Mouse (Mus musculus) limb, embryonic 15.5 days (tissue): ENCODE data around the gene Trappc6a. TPM values are rescaled to one million over a fixed set of nuclear protein-coding genes. Genes with fewer than 3 reads are reported as not detected.

Source experiments
- ATAC-seq: fragments of 200-750 bp; cut with Nextera tagmentation; 2 replicates; pipeline ENCODE4 v1.8.0; 2017; ENCODE audit warnings: low read depth, moderate TSS enrichment; ENCODE audit not compliant: insufficient number of reproducible peaks, low FRiP score, low TSS enrichment
- H3K27ac ChIP-seq: fragments of 300-500 bp; sonication (generic); 2 replicates; pipeline ENCODE4 v1.5.1; 2015; ENCODE audit warnings: moderate library complexity, mild to moderate bottlenecking, inconsistent platforms
- H3K27me3 ChIP-seq: fragments of 300-500 bp; sonication (generic); 2 replicates; pipeline ENCODE4 v1.6.1; 2015; ENCODE audit warnings: inconsistent platforms
- H3K36me3 ChIP-seq: fragments of 300-500 bp; sonication (generic); 2 replicates; pipeline ENCODE4 v1.6.1; 2015; ENCODE audit warnings: inconsistent platforms
- H3K4me1 ChIP-seq: fragments of 300-500 bp; sonication (generic); 2 replicates; pipeline ENCODE4 v1.6.1; 2015; ENCODE audit warnings: inconsistent platforms
- H3K4me2 ChIP-seq: fragments of 300-500 bp; sonication (generic); 2 replicates; pipeline ENCODE4 v1.6.1; 2015; ENCODE audit warnings: mild to moderate bottlenecking, inconsistent platforms
- H3K4me3 ChIP-seq: fragments of 300-500 bp; sonication (generic); 2 replicates; pipeline ENCODE4 v1.5.1; 2015; ENCODE audit warnings: mild to moderate bottlenecking, inconsistent platforms
- H3K9ac ChIP-seq: fragments of 300-500 bp; sonication (generic); 2 replicates; pipeline ENCODE4 v1.6.1; 2015; ENCODE audit warnings: inconsistent platforms
- H3K9me3 ChIP-seq: fragments of 300-500 bp; sonication (generic); 2 replicates; pipeline ENCODE4 v1.6.1; 2016; ENCODE audit warnings: inconsistent platforms
- WGBS: fragments of 180-500 bp; shearing (Covaris S2); methylation state at CpG from one replicate; pipeline ENCODE4 v1.1.7; 2015; 5-methylcytosine and 5-hydroxymethylcytosine counted together
- polyA plus RNA-seq: library from polyadenylated mRNA; unstranded; fragments of >200 nt; fragmentation: Nextera tagmentation; extraction: Ambion mirVana; gene quantifications from 2 replicates; pipeline ENCODE4 v1.2.1, GENCODE M21; 2015

The Trappc6a gene
- polyA plus RNA-seq, 1 experiment from 2014 or later, result 97.9 TPM

DNA sequence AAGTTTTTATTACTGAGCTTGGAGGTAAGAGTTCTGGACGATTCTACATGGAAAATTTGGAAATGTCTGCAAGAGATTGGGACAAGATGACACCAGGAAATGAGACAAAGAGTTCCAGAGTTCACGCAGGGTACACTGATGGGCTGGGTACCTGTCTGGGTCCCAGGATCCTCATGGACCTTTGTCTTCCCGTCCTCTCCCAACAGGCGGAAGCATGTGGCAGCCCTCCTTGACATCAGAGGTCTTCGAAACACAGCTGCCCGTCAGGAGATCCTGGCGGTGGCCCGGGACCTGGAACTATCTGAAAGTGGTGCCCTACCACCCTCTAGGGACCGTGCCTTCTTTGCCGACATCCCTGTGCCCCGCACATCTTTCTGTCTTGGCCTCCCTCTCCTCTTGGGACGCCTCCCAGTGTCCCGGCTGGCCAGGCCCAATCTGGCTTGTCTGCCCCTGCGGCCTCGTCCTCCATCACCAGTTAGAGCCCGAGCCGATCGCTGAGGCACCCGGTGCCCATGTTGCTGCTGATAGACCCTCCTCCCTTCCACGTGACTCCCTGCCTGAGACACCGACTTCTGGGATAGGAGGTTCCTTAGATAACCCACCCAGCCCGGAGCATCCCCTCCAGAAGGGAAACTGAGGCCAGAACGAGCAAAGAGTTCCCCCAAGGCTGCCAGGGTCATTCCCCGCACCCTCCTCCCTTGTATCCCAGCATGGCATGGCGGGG, 13.3 kb upstream of the Trappc6a start:
- Histone ChIP-seq H3K4me3 (no peak overlapping the region), H3K36me3 (no peaks in the 10 kb centered on the region), H3K4me1 (peaks cover 23% of the 10 kb centered on the region), H3K27me3 (peaks cover 24% of the 10 kb centered on the region), H3K9ac (no peak overlapping the region), H3K9me3 (no peaks in the 10 kb centered on the region), H3K27ac (0 out of 2 replicates have a peak overlapping the region, but pooled peaks have one; percentile 11), H3K4me2 (no peak overlapping the region)
- no peak for ATAC-seq
- 83% methylated on average over 25 of the region's 25 CpGs for WGBS

DNA sequence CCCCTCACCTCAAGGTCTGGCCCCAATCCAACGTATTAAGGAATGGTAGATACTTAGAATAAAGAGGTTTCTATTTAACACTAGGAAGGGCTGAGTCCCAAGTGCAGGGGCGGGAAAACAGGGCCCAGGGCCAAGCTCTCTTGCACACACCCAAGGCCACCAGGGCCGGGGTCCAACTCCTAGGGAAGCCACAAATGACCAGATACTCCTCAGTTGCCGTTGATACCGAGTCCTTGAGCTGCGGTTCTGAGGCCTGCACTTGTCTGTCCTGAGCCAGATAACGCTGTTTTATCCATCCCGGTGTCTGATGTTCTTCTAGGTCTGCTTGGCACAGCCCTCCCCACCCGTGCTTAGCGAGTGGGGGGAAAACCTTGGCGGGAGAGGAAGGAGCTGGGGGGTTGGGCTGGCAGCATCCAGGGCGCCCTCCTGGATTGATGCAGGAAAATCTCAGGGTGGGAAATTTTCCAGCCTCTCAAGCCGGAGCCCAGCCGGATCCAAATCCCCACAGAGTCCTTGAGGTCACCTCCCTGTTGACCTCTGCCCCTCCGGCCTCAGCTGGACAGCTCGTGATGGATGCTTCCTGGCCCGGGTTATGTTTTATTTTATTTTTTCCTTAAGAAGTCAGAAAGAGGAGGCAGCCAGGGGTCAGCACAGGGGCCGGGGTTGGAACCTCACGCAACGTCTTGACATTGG, 12.5 kb upstream of the Trappc6a start:
- Histone ChIP-seq H3K27me3 (peaks cover 17% of the 10 kb centered on the region), H3K4me2 (no peak overlapping the region), H3K27ac (no peak overlapping the region), H3K9me3 (no peaks in the 10 kb centered on the region), H3K9ac (no peak overlapping the region), H3K36me3 (no peaks in the 10 kb centered on the region), H3K4me3 (no peak overlapping the region), H3K4me1 (peaks cover 23% of the 10 kb centered on the region)
- WGBS, result 54% methylated on average over 20 of the region's 20 CpGs
- ATAC-seq, result no peak

DNA sequence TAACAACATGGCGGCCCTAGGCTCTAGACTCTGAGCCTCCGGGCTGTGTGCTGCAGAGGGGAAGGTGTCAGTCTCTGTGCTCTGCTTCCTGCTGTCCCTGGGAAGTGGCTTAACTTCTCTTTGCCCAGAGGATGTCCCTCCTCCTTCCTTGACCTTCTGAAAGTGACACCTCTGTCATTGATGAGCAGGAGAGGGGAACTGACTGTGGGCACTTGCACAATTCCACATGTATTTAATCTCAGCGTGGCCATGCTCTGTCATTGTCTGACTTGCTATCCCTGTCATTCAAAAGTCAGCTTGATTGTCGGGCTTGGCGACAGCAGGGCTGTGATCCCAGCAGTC, 12.0 kb upstream of the Trappc6a start:
- Histone ChIP-seq H3K4me1 (peaks cover 23% of the 10 kb centered on the region), H3K9ac (no peak overlapping the region), H3K27ac (no peak overlapping the region), H3K27me3 (peaks cover 12% of the 10 kb centered on the region), H3K36me3 (no peaks in the 10 kb centered on the region), H3K4me2 (no peak overlapping the region), H3K4me3 (no peak overlapping the region), H3K9me3 (no peaks in the 10 kb centered on the region)
- no peak for ATAC-seq
- 76% methylated on average over 5 of the region's 5 CpGs for WGBS

DNA sequence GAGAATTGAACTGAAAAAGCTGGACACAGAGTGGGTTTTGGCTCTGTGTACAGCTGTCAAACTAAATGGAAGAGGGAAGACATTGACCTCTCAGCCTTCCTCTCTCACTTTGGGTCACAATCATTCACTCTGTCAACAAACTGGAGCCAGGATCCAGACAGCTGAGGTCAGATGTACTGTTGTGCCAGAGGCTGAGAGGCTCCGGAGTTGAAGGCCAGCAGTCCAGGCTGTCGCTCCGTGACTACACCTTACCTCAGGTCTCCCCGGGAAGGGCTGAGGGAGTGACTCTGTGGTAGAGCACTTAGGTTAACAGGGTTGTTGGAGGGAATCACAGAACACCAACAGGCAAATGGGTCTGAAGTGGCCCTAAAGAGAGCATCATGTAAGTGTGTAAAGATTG, 9.9 kb upstream of the Trappc6a start:
- WGBS, result 71% methylated on average over 4 of the region's 4 CpGs

DNA sequence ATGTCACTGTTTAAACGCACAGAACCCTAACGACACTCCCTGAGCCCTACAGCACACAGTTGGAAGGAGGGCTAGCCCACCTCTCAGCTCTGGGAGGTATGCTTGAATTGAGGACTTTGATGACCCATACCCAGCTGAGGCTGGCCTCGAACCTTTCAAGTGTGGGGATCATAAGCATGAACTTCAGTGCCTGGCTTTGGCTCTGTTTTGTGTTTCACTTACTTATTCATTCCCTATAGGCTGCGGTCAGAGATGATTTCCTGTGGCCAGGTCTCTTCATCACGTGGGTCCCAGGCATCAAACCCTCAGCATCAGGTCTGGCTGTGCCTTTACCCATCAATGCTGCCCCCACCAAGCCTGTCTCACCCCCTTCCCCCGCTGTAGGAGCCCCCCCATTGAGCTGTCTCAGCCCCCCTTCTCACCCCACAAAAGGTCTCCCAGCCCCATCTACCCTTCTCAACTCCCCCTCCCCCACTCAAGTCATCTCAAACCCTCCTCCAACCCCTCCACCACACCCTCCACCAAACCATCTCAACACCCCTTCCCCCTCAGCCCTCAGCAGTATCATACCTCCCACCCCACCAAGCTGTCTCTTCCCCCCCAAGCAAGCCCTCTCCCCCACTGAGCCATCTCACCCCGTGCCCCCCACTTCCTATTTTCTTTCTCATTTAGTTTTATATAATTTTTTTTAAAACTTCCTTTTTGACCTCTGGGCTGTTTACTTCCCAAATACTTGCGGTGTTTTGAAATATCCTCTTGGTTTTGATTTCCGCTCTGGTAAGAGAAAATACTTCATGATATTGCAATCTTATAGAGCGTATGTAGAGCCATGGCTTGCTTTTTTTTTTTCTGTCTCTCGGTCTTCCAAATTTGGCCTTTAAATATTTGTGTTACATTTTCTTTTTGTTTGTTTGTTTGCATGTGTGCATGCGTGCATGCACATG, 7.5 kb upstream of the Trappc6a start:
- no peak overlapping the region for H3K27ac ChIP-seq
- no peak overlapping the region for H3K4me2 ChIP-seq
- no peaks in the 10 kb centered on the region for H3K9me3 ChIP-seq
- no peak for ATAC-seq
- H3K27me3 ChIP-seq, result no peaks in the 10 kb centered on the region
- 70% methylated on average over 12 of the region's 12 CpGs for WGBS
- H3K9ac ChIP-seq, result no peak overlapping the region
- no peaks in the 10 kb centered on the region for H3K36me3 ChIP-seq
- no peak overlapping the region for H3K4me3 ChIP-seq
- peaks cover 11% of the 10 kb centered on the region; the same call in 1 of the 2 replicates for H3K4me1 ChIP-seq

More for the DNA sequence above, 9.9 kb upstream of the Trappc6a start:
- Histone ChIP-seq H3K4me1 (peaks cover 18% of the 10 kb centered on the region; the same call in 1 of the 2 replicates), H3K4me3 (no peak overlapping the region), H3K27me3 (no peaks in the 10 kb centered on the region), H3K9ac (no peak overlapping the region), H3K9me3 (no peaks in the 10 kb centered on the region), H3K27ac (no peak overlapping the region), H3K4me2 (no peak overlapping the region), H3K36me3 (no peaks in the 10 kb centered on the region)
- no peak for ATAC-seq

DNA sequence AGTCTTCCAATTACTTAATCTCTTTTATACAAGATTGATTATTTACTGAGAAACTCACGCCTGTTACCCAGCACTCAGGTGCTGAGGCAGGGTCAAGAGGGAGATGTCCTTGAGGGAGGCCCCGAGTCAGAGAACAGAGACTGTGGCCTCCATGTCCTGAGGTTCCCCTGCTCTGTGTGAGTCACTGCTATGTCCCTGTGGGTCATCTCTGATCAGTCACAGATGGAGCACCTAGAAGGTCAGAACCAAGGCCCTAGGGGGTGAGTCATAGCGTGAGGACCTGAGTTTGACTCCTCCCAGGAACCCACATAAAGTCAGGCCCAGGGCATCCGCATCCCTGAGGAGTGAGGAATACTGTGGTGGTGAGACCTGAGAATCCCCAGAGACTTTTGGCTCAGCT, 6.5 kb upstream of the Trappc6a start:
- no peak overlapping the region for H3K9ac ChIP-seq
- ATAC-seq, result no peak
- no peak overlapping the region for H3K4me2 ChIP-seq
- H3K9me3 ChIP-seq, result no peaks in the 10 kb centered on the region
- H3K36me3 ChIP-seq, result no peaks in the 10 kb centered on the region
- peaks cover 8% of the 10 kb centered on the region for H3K4me1 ChIP-seq
- no peak overlapping the region for H3K4me3 ChIP-seq
- 76% methylated on average over 4 of the region's 4 CpGs for WGBS
- H3K27me3 ChIP-seq, result no peaks in the 10 kb centered on the region
- no peak overlapping the region for H3K27ac ChIP-seq

DNA sequence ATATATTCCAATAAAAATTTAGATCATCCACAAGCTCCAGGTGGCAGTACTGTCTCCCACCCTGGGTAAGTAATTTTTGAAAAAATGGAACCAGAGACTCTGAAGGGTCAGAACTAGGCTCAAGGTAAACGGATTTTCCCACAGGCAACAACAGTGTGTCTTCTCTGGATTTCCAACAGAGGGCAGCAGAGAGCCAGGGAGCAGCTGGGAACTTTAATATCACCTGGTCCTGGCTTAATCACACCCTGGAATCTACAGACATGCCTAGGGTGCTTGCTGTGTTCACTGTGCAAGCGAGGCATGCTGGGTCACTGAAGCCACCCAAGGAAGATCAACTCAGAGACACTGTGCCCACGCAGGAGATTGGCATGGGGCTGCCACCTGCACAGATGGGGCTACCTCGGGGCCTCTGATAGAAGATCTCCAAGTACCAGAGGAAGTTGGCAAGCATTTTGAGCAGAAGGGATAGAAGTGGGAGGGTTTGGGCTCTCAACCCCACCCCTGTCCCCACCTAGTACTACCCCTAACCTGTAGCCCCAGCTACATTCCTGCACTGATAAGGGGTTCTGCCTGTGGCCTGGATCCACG, 4.6 kb upstream of the Trappc6a start:
- 31% methylated on average over 5 of the region's 5 CpGs for WGBS
- Histone ChIP-seq H3K27ac (no peak overlapping the region), H3K9ac (no peak overlapping the region), H3K27me3 (no peaks in the 10 kb centered on the region), H3K9me3 (no peaks in the 10 kb centered on the region), H3K4me3 (no peak overlapping the region), H3K4me2 (no peak overlapping the region), H3K4me1 (peaks cover 20% of the 10 kb centered on the region), H3K36me3 (no peaks in the 10 kb centered on the region)
- ATAC-seq, result no peak

DNA sequence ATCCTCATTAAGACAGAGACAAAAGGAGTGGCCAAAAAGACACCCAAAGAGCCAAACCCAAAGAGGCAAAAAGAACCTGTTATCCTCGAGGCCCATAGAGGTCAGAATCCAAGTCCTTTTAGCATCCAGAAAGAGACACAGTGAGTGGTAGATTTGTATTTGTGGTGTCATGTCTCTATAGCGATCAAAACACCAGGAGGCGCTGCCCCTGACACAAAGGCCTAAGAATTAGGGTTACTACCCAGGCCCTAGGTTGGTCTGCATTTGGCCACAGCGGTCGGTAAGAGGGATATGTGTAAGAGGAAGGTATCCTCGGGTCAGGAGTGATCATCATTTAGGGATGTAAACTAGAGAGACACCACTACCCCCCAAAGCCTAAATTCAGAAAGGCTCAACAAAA, 1.9 kb upstream of the Trappc6a start:
- Histone ChIP-seq H3K9me3 (no peaks in the 10 kb centered on the region), H3K4me1 (peaks cover 26% of the 10 kb centered on the region), H3K9ac (no peak overlapping the region), H3K4me3 (peak overlapping the region; percentile 58), H3K27me3 (no peaks in the 10 kb centered on the region), H3K36me3 (no peaks in the 10 kb centered on the region), H3K27ac (no peak overlapping the region), H3K4me2 (peak overlapping the region; percentile 89; the same call in 1 of the 2 replicates)
- 33% methylated on average over 6 of the region's 6 CpGs for WGBS
- no peak for ATAC-seq

DNA sequence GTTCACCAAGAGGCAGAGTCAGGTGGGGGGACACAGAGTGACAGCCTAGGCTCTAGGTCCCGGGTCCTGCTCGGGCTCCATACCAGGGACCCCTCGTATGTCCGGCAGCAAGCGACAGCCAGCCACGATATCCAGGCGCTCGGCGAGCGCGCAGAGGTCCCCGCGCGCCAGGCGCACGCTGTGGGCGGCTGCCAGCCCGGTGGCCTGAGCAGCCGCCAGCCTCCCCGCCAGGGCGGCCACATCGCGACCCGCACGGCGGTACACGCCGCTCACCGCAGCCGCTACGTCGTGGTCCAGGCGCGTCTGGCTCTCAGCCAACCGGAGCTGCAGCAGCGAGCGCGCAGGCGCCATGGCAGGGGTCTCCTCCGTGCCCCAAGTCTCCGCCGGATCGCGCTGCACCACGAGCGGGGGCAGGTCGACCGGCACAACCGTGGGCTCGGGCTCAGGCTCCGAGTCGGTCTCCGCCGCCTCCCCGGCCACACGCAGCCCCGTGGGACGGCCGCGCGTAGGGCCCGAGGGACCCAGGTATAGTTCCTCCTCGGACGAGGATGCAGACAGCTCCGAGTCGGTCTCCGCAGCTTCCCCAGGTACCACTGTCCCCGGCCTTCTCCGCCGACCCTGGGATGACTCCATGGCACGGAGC, 1.1 kb upstream of the Trappc6a start:
- no peak for ATAC-seq
- H3K9me3 ChIP-seq, result no peaks in the 10 kb centered on the region
- H3K27ac ChIP-seq, result no peak overlapping the region
- H3K36me3 ChIP-seq, result no peaks in the 10 kb centered on the region
- WGBS, result under 1% methylated on average over 70 of the region's 71 CpGs
- peak overlapping the region; percentile 89 for H3K4me2 ChIP-seq
- peak overlapping the region; percentile 58 for H3K4me3 ChIP-seq
- H3K9ac ChIP-seq, result peak overlapping the region; percentile 54
- peaks cover 26% of the 10 kb centered on the region for H3K4me1 ChIP-seq
- H3K27me3 ChIP-seq, result no peaks in the 10 kb centered on the region

DNA sequence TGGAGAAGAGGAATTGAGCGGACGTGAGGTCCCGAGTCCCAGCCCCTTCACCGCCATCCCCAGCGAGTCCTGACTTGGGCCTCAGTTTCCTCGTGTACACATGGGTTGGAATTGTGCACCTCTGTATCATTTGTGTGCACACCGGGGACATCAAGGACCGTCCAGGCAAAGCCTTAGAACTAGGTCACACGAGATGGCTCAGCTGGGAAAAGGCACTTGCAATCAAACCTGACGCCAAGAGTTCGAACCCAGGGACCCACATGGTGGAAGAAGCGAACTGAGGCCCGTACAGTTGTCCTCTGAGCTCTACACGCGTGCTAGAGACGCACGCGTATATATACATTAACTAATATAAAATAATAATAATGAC, 598 bp upstream of the Trappc6a start:
- no peaks in the 10 kb centered on the region for H3K27me3 ChIP-seq
- H3K4me1 ChIP-seq, result peaks cover 26% of the 10 kb centered on the region
- H3K27ac ChIP-seq, result 0 out of 2 replicates have a peak overlapping the region, but pooled peaks have one; percentile 78
- WGBS, result 2% methylated on average over 18 of the region's 18 CpGs
- ATAC-seq, result no peak
- H3K36me3 ChIP-seq, result no peaks in the 10 kb centered on the region
- H3K4me3 ChIP-seq, result peak overlapping the region; percentile 58
- peak overlapping the region; percentile 56; the same call in 1 of the 2 replicates for H3K9ac ChIP-seq
- H3K9me3 ChIP-seq, result no peaks in the 10 kb centered on the region
- peak overlapping the region; percentile 89 for H3K4me2 ChIP-seq

DNA sequence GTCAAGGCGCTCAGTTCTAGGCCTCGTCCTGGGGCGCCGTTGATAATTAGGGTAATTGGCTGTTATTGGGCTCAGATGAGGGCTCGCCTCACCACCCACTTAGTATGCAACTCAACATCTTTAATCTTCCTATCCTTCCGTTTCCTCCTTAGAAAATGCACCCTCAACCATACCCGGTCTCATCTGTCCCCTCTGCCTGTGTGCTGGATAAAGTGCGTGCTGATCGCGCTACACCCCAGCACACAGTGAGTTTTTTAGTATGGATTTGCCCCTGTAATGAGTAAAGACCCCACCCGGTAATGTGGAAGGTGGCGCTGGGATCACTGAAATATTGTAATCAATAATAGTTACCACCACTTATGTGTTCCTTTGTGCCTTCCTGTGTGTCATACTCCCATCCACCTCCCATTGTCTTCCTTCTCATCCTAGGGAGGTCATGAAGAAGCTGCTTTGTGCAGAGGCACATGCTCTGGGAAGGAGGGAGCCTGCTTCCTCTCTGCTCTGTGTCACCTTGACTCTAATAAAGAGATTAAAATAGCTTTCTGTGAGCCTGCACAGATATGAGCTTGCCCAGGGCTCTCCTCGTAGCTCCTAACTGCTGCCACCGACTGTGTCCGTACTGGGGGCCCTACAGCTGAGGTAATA, 851 bp downstream of the Trappc6a start:
- no peak; the same call in 1 of the 2 replicates for ATAC-seq
- peak overlapping the region; percentile 64 for H3K4me2 ChIP-seq
- no peaks in the 10 kb centered on the region for H3K27me3 ChIP-seq
- H3K4me1 ChIP-seq, result peaks cover 26% of the 10 kb centered on the region
- H3K4me3 ChIP-seq, result peak overlapping the region; percentile 58
- H3K9me3 ChIP-seq, result no peaks in the 10 kb centered on the region
- no peak overlapping the region for H3K27ac ChIP-seq
- peak overlapping the region; percentile 60 for H3K9ac ChIP-seq
- WGBS, result 6% methylated on average over 15 of the region's 15 CpGs
- H3K36me3 ChIP-seq, result no peaks in the 10 kb centered on the region
